Mouse (Mus musculus) small intestine, adult 10 weeks (tissue): Measurements from ENCODE around the gene Olfr1309. TPM values are rescaled to one million over a fixed set of nuclear protein-coding genes. Genes with fewer than 3 reads are reported as not detected.

ENCODE experiments used
- polyA plus RNA-seq: library from polyadenylated mRNA; stranded (reverse); fragments of 350-450 nt; fragmentation: Illumina TruSeq; extraction: RNeasy Lipid Tissue Mini Kit (QIAGEN cat#74804); gene quantifications from one replicate; pipeline ENCODE4 v1.2.3, GENCODE M21; 2014; ENCODE audit warnings: low replicate concordance

Gene Olfr1309
- not detected for polyA plus RNA-seq

DNA sequence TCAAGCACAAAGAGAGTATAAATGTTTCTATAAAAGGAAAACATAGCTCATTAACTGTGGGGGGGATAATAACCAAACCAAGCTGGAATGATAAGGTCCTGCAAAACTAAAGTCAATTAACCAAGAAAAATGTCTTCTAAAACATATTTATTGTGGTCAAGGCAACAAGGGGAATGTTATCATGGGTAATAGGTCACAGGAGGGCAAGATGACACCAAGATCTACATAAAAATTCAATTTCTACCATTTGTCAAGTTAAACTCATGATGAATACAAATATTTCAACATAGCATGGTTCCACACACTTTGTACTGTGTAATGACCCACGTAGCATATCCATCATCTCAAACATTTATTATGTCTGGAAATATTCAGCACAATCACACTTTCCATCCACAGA is at the start of gene Olfr1309:
Olfr1309 (minus strand) TSS at position 101 of the 400 bp plus-strand sequence.

DNA sequence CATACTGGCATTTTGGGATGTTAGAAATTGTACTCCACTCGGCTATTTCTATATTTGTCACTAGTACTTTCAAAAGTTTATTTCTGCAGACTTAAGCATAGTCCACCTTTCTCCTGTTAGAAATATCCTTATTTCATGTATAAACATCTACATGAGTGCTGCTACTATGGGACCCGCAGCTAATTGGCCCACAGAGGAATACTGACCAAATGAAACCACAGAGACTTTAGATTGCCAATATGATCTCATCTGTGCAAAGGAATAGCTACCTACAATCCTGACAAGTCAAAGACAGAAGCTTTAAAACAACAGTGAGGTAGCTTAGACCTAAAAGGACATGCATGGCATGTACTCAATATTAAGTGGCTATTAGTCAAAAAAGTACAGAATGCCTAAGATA is 34.2 kb upstream of the Olfr1309 start, which contains the start of gene Olfr1311:
Olfr1311 (minus strand) TSS at position 101 of the 400 bp plus-strand sequence.

GRCm38 (mm10) chr2:112012608-112013007 is 22.5 kb upstream of the Olfr1309 start, which contains the start of gene Olfr1310:
Gene Olfr1310 (minus strand): TSS chr2:112012708.

DNA sequence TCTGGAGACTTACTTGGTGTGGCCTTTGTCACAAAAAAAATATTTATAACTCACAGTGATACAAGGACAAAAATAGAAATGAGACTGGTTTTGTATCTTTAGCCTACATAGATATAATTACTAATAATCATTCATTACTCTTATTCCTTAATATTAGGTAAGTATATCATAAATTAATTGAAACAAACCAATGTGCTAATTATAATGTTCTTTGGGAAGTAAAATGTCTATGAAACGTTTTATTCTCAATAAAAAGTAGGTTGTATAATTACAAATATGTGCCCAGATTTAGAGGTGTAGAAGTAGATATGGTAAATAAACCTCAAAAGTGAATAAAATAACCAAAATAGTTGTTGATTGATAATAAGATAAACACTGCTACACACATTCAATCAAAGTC is 25.2 kb downstream of the Olfr1309 start, which contains the start of gene Olfr1308:
Olfr1308 (minus strand) TSS at position 101 of the 400 bp plus-strand sequence.

GRCm38 (mm10) chr2:111949340-111949739 is 40.7 kb downstream of the Olfr1309 start, which contains the start of gene Olfr1307:
Gene Olfr1307 (minus strand): TSS chr2:111949440.

Other genes with a start within 250 kb of the Olfr1309 start
- not detected for gene Olfr1301, start 239.3 kb downstream of the Olfr1309 start, polyA plus RNA-seq
- not detected for gene Olfr1302, start 212.9 kb downstream of the Olfr1309 start, polyA plus RNA-seq
- not detected for gene Olfr1303, start 169.9 kb downstream of the Olfr1309 start, polyA plus RNA-seq
- not detected for gene Olfr1305, start 113.1 kb downstream of the Olfr1309 start, polyA plus RNA-seq
- not detected for gene Olfr1306, start 74.0 kb downstream of the Olfr1309 start, polyA plus RNA-seq
- gene Olfr1307, start 40.8 kb downstream of the Olfr1309 start, polyA plus RNA-seq = not detected
- gene Olfr1308, start 25.3 kb downstream of the Olfr1309 start, polyA plus RNA-seq = not detected
- gene Olfr1310, start 22.4 kb upstream of the Olfr1309 start, polyA plus RNA-seq = not detected
- gene Olfr1311, start 34.1 kb upstream of the Olfr1309 start, polyA plus RNA-seq = not detected
- not detected for gene Olfr1312, start 60.0 kb upstream of the Olfr1309 start, polyA plus RNA-seq
- not detected for gene Olfr1313, start 87.6 kb upstream of the Olfr1309 start, polyA plus RNA-seq
- not detected for gene Olfr1314, start 106.5 kb upstream of the Olfr1309 start, polyA plus RNA-seq
- not detected for gene Olfr1315-ps1, start 125.2 kb upstream of the Olfr1309 start, polyA plus RNA-seq
- gene Olfr1316, start 144.7 kb upstream of the Olfr1309 start, polyA plus RNA-seq = not detected
- not detected for gene Olfr1317, start 150.0 kb upstream of the Olfr1309 start, polyA plus RNA-seq
- gene Olfr1318, start 163.9 kb upstream of the Olfr1309 start, polyA plus RNA-seq = not detected
- gene Lpcat4, start 249.2 kb upstream of the Olfr1309 start, polyA plus RNA-seq = not detected